Mouse (Mus musculus): ENCODE results near the gene Cxcr4. TPM values are rescaled to one million over a fixed set of nuclear protein-coding genes. Genes with fewer than 3 reads are reported as not detected.

Gene Cxcr4
- total RNA-seq (2021) = 10 to 100 TPM; 22.5 to 23.7 TPM

DNA sequence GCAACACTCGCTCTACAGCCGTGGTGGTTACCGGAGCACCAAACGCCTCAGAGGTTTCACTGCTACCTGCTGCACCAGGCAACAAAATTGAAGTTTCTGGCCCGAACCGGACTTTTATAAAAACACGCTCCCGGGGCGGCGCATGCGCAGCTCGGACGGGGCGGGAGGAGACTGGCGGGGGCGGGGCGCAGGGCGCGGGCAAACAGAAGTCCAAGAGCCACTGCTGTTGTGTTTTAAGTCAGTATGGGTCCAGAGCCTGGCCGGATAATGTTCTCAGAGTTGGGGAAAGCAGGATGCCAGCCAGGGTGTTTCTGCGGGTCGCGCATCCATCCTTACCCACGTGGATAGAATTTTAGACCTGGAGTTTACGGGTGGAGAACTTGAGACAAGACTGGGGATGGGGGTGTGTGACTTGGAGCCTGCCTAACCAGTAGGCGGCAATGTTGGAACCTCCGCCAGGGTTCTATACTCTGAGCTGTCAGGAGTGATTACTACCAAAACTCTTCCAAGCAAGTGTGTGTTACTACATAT lies at the start of gene Cxcr4:
TSS of gene Cxcr4 (minus strand) at position 83 of the 531 bp plus-strand sequence.
- peak; percentile 90 for DNase-seq
- intact Hi-C loops (cut with DNase I) = loop anchor here (10.0 kb wide), 1 partner anchor 187 kb away; no protein-coding TSS in a partner anchor

- no peak for DNase-seq
- intact Hi-C loops (cut with DNase I) = no loop called here
These were observed 47.6 kb upstream of the Cxcr4 start for GRCm38 (mm10) chr1:128639707-128640107.

DNA sequence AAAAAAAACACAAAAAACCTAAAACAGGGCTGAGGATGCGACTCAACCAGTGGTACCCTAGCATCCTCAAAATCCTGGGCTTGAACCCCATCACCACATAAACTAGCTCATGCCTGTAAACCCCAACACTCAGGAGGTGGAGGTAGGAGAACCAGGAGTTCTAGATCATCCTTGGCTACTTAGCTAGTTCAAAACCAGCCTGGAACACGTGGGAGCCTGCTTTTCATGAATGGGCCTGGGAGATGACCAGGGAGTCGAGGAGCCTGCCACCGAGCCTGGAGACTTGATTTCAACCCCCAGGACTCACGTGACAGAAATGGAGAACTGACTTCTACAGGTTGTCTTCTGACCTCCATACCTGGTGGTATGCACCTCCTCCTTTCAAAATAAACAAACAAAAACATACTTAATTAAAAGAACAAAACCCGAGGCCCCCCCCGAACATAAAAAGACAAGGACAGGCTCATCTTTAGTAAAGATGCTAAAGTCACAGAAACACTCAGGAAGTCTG lies 45.2 kb upstream of the Cxcr4 start:
- DNase-seq = no peak
- intact Hi-C loops (cut with DNase I) = no loop called here

- no peak for DNase-seq
- intact Hi-C loops (cut with DNase I) = no loop called here
These were observed 44.5 kb upstream of the Cxcr4 start for GRCm38 (mm10) chr1:128636258-128637229.

GRCm38 (mm10) chr1:128633711-128634379 lies 41.8 kb upstream of the Cxcr4 start:
- intact Hi-C loops (cut with DNase I) = no loop called here
- no peak for DNase-seq

GRCm38 (mm10) chr1:128632522-128632921 lies 40.4 kb upstream of the Cxcr4 start:
- intact Hi-C loops (cut with DNase I) = no loop called here
- no peak for DNase-seq

DNA sequence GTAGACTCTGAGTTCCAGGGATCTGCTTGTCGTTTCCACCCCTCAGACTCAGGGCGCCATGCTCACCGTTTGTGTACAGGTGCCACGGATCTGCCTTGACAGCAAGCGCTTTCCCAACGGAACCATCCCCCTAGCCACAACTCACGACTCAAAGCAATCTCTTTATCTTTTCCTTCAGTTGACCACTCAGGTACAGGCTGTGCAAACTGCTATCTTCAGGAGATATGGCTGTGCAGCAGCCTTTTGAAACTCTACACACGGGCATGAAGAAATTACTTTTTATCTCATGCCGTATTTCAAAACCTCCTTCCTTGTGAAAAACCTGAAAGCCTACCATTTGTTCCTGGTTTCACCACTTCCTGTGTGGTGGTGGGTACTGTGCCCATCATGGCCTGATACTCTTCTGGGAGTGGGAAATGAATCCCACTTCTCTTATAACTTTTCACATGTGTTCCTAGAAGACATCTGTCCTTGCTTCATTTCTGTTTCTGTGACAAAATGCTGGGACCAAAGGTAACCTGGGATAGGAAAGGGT lies 34.1 kb upstream of the Cxcr4 start:
- intact Hi-C loops (cut with DNase I) = no loop called here
- no peak for DNase-seq

DNA sequence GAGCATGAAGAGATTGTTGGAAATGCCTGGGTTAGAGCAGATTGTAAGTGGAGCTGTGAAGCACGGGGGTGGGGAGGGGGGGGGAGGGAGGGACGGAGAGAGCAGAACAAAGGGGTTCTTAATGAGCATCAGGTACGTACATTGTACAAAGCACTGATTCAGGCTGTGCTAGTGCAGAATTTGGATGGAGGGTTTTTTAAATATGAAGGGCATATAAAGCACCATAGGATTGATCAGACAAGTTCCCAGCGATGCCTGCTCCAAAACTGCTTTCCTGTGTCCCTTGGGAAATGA lies 31.4 kb upstream of the Cxcr4 start:
- intact Hi-C loops (cut with DNase I) = no loop called here

GRCm38 (mm10) chr1:128622867-128623593 lies 30.9 kb upstream of the Cxcr4 start:
- peak; percentile 70 for DNase-seq
- intact Hi-C loops (cut with DNase I) = no loop called here

More for the DNA sequence above, 31.4 kb upstream of the Cxcr4 start:
- DNase-seq = no peak

DNA sequence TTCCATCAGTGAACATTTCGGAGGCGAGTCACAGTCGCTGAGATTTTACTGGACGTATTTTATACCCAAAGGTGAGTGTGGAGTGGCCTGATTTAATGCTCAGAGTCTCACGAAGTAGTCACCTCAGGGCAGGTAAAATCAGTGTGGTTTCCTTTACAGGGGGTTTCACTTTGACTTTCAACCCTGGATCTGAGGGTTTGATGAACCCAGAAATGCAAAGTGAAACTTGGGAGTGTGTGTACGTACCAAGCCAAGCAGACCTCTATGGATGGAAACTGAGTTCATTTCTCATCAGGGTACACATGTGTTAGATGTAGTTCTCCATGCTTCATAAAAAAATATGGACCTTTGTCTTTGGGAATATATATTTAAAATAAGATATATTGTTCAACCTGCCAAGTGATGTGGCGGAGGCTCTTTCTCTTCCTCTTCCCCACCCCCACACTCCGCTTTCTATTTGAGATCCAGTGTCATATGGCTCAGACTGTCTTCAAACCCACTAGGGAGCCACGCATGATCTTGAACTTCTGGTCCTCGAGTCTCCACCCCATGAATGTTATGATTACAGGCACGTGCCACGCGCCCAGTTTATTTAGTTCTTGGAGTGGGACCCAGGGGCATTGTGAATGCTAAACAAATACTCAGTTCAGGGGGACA lies 25.7 kb upstream of the Cxcr4 start:
- intact Hi-C loops (cut with DNase I) = no loop called here

GRCm38 (mm10) chr1:128616586-128616985 lies 24.5 kb upstream of the Cxcr4 start:
- DNase-seq = no peak
- intact Hi-C loops (cut with DNase I) = no loop called here

More for the DNA sequence above, 25.7 kb upstream of the Cxcr4 start:
- no peak for DNase-seq

GRCm38 (mm10) chr1:128615459-128615806 lies 23.3 kb upstream of the Cxcr4 start:
- DNase-seq = no peak
- intact Hi-C loops (cut with DNase I) = no loop called here

DNA sequence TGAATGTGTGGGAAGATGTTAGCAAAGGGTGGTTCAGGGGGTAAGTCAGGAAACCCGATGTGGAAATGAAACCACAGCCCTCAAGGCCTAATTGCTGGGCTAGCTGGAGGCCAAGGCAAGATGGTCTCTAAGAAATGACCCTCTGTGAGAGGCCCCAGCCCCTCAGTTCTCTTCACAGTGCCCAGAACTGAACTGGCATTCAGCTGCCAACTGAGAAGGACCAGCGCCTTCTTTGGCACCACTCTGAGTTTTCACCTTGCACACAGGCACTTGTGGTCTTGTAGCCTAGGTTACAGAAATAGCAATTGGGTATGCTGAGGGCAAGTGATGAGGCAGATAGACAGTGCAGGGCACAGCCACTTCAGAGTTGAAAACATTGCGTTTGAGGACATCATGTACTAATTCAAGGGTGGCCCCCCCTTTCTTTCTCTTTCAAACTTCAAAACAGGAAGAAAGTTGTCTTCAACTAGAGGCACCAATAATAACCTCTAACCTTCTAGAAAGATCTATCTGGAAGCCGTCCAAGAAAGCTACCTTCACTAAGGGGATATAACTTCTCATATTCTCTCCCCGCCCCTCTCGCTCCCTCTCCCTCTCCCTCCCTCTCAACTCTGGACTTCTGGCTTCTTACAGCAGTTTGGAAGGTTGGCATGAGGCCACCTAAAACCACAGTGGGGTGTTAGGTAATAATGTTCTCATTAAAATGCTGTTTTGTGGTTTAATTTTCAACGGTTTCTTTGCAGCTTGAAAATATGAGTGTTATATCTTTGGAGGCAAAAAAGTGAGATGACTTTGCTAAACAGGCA lies 22.8 kb upstream of the Cxcr4 start:
- intact Hi-C loops (cut with DNase I) = no loop called here
- DNase-seq = no peak

DNA sequence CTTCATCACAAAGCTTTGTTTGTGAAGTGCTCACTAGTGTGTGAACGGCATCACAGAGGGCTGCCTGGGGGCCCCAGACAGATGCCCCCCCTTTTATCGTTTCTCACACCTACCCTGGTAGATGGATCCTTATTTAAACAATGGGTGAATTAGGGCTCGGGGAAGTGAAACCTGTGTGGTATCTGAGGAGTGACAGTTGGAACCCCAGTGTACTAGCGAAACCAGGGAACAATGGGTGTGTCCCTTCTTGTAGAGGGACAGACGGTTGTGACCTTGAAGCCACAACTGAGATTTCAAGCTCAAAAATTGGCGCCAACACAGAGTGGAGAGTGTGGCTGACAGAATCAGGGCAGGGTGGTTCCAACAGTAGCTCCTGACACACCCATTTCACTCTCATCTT lies 16.0 kb upstream of the Cxcr4 start:
- DNase-seq = no peak
- intact Hi-C loops (cut with DNase I) = no loop called here

- DNase-seq = no peak
- intact Hi-C loops (cut with DNase I) = no loop called here
These were observed 15.3 kb upstream of the Cxcr4 start for GRCm38 (mm10) chr1:128607423-128607822.

DNA sequence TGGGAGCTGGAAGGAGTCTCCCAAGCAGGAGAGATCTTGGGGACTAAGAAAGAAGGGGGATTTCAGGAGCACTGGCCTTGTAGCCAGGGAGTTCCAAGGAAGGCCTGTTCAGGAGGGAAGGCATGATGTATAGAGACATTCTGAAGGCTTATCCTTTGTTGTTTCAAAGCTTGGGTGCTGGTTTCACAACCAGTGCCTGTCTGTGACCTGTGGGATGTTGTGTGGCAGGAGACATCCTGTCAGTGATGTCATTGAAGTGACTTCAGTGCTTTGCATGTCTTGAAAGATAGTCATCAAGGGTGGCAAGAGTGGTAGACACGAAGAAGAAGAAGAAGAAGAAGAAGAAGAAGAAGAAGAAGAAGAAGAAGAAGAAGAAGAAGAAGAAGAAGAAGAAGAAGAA lies 13.7 kb upstream of the Cxcr4 start:
- no peak for DNase-seq
- intact Hi-C loops (cut with DNase I) = no loop called here

DNA sequence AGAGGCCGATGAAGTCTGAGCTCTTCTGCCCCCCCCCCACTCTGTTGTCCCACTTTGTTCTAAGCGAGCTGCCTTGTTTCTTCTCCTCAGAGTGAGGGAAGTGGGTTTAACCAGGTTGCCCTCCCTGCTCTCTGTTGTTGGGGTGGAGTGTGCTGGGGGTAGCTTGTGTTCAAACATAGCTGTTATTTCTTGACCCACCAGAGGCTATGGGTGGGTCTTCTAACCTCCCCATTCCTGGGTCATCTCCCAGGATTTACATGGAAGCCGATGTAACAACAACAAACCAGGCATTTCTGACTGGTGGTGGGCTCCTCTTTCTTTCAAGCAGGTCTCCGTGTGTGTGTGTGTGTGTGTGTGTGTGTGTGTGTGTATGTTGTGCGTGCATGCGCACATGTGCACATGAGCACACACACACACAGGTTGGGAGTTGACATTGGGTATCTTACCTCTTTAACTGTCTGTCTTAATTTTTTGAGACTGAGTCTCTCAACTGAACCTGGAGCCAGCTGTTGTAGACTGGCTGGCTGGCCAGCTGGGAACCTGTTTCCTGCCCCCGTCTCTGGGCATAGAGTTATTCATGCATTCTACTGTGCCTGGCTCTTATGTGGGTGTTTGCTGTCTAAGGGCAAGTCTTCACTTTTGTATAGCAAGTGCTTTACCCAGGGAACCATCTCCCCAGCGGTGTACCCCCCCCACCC lies 10.7 kb upstream of the Cxcr4 start:
- intact Hi-C loops (cut with DNase I) = no loop called here
- DNase-seq = no peak

- intact Hi-C loops (cut with DNase I) = no loop called here
These were observed 10.1 kb upstream of the Cxcr4 start for GRCm38 (mm10) chr1:128602018-128602687.

More at GRCm38 (mm10) chr1:128602018-128602687, 10.1 kb upstream of the Cxcr4 start:
- DNase-seq = no peak
